Mouse (Mus musculus): ENCODE measurements around the gene Dcun1d4.

The Dcun1d4 gene

DNA sequence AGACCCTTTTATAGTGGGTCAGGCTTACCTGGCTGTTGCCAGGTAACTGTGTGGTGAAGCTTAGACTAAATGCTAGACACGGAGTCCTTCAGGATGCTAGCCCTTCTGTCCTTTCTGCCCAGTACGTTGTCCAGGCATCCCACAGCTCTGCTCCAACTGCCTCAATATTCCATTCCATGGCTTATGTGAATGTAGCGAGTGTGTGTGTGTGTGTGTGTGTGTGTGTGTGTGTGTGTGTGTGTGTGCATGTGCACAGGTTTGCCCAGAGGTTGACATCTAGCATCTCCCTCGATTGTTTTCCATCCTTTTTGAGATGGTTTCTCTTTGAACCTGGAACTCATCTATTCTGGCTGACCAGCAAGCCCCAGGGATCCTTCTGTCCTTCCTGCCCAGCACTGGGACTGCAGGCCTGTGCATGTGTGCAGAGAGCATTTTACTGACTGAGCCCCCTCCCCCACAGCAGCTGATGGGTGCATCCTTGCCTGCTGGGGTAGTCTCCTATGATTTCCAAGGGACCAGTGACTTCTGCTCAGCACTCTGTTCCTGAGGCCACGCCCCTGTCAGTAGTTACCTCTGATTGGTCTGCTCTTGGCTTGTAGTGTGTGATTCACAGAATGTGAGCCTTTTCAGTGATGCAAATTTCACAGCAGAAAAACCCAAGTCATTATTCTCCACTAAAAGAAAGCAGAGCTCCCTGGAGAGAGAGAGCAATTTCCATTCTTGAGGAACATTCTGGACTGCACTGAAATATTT is 118.3 kb downstream of the Dcun1d4 start:
- DNase-seq (ENCODE audit: low spot score) = no peak

DNA sequence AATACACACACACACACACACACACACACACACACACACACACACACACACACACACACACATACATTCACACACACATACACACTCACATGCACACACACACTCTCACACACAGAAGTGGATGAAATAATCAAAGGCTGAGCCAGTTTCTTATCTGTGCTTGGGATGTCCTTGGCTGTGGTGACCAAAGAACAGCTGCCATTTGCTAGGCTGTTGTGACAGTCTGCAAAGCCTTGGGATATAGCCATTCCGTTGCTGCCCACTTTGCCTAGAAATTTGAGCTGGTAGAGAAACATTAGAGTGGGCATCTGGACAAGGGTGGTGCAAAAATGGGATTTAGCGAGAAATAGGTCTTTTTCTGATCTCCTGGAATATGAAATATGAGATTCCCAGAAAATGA is 119.2 kb downstream of the Dcun1d4 start:
- DNase-seq (ENCODE audit: low spot score) = no peak

DNA sequence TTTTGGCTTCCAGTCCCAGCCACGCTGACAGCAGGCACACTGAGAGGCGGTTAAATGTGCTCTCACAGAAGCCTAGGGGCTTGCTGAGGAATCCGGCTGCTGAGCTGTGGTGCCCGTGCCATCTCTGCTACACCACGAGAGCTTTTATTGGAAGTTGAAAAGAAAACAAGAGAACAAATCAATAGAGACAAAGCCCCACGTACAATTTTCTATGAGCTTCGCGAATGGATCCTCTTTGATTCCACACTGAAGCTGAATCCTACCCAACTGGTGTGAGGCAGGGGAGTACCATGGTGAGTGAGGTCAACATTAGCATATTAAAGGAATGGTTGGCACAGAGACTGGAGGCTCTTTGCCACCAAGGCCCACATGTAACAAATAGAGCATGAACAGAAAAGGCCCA is 120.6 kb downstream of the Dcun1d4 start:
- DNase-seq (ENCODE audit: low spot score) = no peak

DNA sequence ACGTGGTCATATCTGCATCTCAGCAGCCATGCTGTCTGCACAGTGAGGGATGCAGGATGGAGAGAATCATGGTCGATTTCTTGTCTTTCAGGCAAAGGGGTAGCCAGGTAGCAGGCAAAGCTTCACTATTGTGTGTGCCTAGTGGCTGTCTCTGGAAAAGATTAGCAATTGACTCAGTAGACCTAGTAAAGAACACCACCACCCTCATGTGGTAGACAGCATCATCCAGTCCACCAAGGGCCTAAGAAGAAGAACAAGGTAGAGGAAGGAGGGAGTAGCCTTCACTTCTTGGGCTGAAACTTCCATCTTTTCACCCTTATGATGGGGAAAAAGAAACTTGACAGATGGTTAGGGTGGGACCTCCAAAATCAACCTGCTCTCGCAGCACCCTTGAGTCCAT is 122.1 kb downstream of the Dcun1d4 start:
- no peak for DNase-seq (ENCODE audit: low spot score)

DNA sequence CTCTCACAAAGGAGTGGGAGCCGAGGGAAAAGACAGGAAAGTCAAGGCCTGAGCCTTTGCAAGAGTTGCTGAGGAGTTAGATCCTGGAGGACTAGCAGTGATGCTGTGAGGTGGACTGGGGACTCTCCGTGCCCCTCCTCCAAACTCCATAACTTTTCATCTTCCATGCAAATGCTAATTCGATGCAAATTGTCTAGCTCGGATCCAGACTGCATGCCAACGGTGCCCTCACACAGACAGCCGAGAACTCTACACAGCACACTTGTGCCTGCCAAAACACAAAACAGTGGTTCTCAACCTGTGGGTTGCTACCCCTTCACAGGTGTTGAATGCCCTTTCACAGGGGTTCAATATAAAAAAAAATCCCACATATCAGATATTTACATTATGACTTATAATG is 123.7 kb downstream of the Dcun1d4 start:
- DNase-seq (ENCODE audit: low spot score) = no peak

DNA sequence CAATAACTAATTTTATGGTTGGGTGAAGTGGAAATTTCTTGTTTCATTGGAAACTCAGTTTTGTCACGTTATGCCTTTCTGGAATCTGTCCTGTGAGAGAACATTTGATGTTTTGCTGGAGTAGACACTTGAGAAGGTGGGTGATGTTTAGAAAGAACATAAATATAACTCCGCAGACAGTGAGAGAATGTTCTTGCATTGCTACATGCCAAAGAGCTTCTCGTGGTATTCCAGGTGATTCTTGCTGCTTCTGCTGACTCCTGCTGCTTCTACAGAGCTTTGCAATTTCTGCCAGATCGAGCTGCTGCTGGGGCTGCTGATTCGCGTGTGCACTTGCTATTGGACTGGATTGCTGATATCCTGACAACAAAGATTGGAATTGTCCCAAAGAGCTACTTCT is 124.2 kb downstream of the Dcun1d4 start:
- DNase-seq (ENCODE audit: low spot score) = no peak

All from urinary bladder, postnatal 10 days (tissue).